Mouse (Mus musculus): ENCODE data around the gene Ddx39. TPM values are rescaled to one million over a fixed set of nuclear protein-coding genes. Genes with fewer than 3 reads are reported as not detected.

Gene Ddx39
- 66.8 and 67.7 TPM in 2 replicates for polyA plus RNA-seq (2012; rRNA removed)

GRCm38 (mm10) chr8:83715031-83715690 is at the start of gene Ddx39:
Ddx39 (plus strand) TSS chr8:83715177.

DNA sequence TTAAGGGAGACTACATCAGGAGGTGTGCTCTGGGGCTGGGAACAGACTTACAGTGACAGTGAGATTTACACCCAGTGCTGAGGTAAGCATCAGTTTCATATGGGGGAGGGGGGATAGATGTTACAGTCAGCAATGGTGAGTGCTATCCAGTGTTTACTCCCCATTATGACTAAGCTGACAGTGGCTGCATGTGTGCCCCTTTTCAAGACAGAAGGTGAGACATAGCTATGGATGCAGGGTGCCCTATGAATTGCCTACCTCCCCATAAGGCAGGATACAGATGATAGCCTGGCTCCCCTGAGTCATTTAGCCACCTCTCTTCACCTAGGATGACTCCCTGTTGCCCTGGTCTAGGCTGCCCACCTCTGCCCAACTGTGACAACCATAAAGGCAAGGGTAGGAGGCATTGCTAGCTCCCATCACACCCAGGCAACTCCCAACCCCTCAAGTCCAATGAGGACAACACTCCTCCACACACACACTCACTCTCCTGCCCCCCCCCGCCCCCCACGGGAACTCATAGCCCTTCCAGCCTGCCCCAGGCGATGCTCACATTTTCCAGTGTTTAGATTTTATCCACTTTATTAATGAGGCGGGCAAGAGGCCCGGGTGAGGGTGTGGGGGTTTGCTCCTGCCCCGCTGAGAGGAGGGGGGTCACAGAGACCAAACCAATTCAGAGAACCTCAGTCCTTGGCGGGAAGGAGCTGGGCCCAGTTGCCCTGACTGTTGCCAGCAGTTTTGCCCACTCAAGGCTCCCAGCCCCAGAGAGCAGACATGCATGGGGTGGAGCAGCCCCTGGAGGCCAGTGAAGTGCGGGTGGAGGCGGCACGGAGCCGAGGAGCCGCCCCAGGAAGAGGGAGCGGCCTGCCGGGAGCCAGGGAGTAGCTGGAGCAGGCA is 48.8 kb upstream of the Ddx39 start, which contains the start of gene Ptger1:
TSS of gene Ptger1 (plus strand) at position 710 of the 897 bp plus-strand sequence.

GRCm38 (mm10) chr8:83698661-83699453 is 16.1 kb upstream of the Ddx39 start, which contains the start of gene Pkn1:
Pkn1 (minus strand) TSS chr8:83699179.

DNA sequence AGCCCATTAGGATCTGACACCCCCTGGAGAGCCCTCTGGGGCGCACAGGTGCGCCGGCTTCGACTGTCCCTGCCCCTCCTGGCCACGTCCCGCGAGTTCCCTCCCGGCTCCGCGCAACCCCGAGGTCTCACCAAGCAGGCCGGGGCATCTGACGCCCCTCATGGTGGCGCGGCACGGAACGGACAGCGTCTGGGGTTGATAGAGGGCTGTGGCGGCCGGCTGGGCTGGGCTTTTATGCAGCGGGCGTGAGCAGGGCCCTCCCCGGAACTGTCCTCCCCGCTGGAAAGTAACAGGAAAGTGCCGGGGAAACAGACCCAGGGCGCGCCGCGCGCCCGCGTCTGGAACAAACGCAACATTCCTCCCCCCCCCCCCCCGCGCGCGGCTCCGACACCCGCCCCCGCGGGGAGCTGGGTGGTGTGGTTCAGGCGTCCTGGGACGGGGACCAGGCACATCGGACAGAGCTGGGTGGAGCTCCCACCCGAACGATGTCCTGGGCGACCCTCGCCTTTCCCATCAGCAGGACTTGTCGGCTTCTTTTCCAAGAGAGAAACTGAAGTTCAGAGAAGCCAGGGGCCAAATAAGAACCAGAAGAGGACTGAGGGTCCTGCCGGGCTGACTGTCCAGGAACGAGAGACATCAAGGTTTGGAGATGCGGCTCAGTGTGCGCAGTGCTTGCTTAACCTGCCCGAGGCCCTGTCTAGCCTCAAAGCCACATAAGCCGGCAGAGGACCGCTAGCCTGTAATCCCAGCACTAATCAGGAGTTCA is 26.2 kb downstream of the Ddx39 start, which contains the start of gene Adgre5:
TSS of gene Adgre5 (minus strand) at position 351 of the 766 bp plus-strand sequence.

Other genes starting within 250 kb of the Ddx39 start
- gene Olfr370, start 179.4 kb upstream of the Ddx39 start, polyA plus RNA-seq (2012; rRNA removed) = 0.03 and 0.09 TPM in 2 replicates
- 322 and 325 TPM in 2 replicates for gene Ndufb7, start 148.5 kb upstream of the Ddx39 start, polyA plus RNA-seq (2012; rRNA removed)
- 1,121 and 1,193 TPM in 2 replicates for gene Tecr, start 107.2 kb upstream of the Ddx39 start, polyA plus RNA-seq (2012; rRNA removed)
- 35.8 and 36.4 TPM in 2 replicates for gene Dnajb1, start 107.0 kb upstream of the Ddx39 start, polyA plus RNA-seq (2012; rRNA removed)
- gene Gipc1, start 62.5 kb upstream of the Ddx39 start, polyA plus RNA-seq (2012; rRNA removed) = 71.1 and 72.7 TPM in 2 replicates
- gene Ptger1, start 48.5 kb upstream of the Ddx39 start, polyA plus RNA-seq (2012; rRNA removed) = 1.0 and 1.2 TPM in 2 replicates
- 69.7 and 76.4 TPM in 2 replicates for gene Pkn1, start 16.0 kb upstream of the Ddx39 start, polyA plus RNA-seq (2012; rRNA removed)
- 17.7 and 18.0 TPM in 2 replicates for gene Adgre5, start 26.1 kb downstream of the Ddx39 start, polyA plus RNA-seq (2012; rRNA removed)
- 182 and 248 TPM in 2 replicates for gene Adgrl1, start 184.9 kb downstream of the Ddx39 start, polyA plus RNA-seq (2012; rRNA removed)
- 0.41 and 0.74 TPM in 2 replicates for gene Gm10644, start 240.0 kb downstream of the Ddx39 start, polyA plus RNA-seq (2012; rRNA removed)
- gene Asf1b, start 240.3 kb downstream of the Ddx39 start, polyA plus RNA-seq (2012; rRNA removed) = 6.8 and 11.8 TPM in 2 replicates

All from central nervous system, embryonic 18 days (tissue).